Mouse (Mus musculus): ENCODE data around the gene Six3.

DNA sequence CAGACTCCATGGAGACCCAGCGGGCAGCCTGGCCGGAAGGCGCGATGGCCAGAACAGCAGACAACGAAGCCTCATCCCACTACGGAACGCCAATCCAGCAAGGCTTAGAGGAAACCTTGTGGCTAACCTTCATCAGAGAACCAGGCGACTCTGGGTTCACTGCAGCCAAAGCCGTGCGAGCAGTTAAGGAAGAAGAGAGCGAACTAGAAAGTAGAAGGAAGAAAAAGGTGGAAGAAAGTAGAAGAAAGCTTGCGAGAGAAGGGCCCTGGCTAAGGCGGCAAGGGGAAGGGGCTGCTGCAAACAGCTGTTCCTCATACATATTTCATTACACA, 4.3 kb upstream of the Six3 start:
- TF ChIP-seq POLR2A (IDR thresholded peaks at IDR 0.05; ENCODE audit: low read depth, low read length) (no peak), CTCF (IDR thresholded peaks at IDR 0.05; ENCODE audit: borderline replicate concordance, insufficient read depth, low read length) (no peak)
